Mouse (Mus musculus): ENCODE results near the gene Ppp1r14d. TPM values are rescaled to one million over a fixed set of nuclear protein-coding genes. Genes with fewer than 3 reads are reported as not detected.

The Ppp1r14d gene
- polyA plus RNA-seq, 1 experiment from 2014 or later = 0.37 TPM

- Histone ChIP-seq H3K27ac (no peak overlapping the region), H3K4me2 (replicated peaks) (no peak overlapping the region), H3K4me1 (no peaks in the 10 kb centered on the region), H3K36me3 (peaks cover 55% of the 10 kb centered on the region), H3K27me3 (no peaks in the 10 kb centered on the region), H3K9me3 (replicated peaks) (no peaks in the 10 kb centered on the region), H3K9ac (no peak overlapping the region), H3K4me3 (no peak overlapping the region)
- ATAC-seq (ENCODE audit: low FRiP score) = no peak
- WGBS = 58% methylated on average over 7 of the region's 7 CpGs
These were observed 46.8 kb downstream of the Ppp1r14d start for GRCm38 (mm10) chr2:119182914-119183313.

GRCm38 (mm10) chr2:119177384-119177939, 52.2 kb downstream of the Ppp1r14d start:
- Histone ChIP-seq H3K9me3 (replicated peaks) (no peaks in the 10 kb centered on the region), H3K9ac (no peak overlapping the region), H3K36me3 (peaks cover 43% of the 10 kb centered on the region), H3K4me2 (replicated peaks) (no peak overlapping the region), H3K27me3 (no peaks in the 10 kb centered on the region), H3K27ac (no peak overlapping the region), H3K4me3 (no peak overlapping the region), H3K4me1 (peaks cover 24% of the 10 kb centered on the region)
- no peak for ATAC-seq (ENCODE audit: low FRiP score)
- 92% methylated on average over 5 of the region's 5 CpGs for WGBS

- Histone ChIP-seq H3K9ac (no peak overlapping the region), H3K4me3 (no peak overlapping the region), H3K4me2 (replicated peaks) (no peak overlapping the region), H3K27me3 (no peaks in the 10 kb centered on the region), H3K27ac (no peak overlapping the region), H3K36me3 (peaks cover 43% of the 10 kb centered on the region), H3K4me1 (peaks cover 29% of the 10 kb centered on the region), H3K9me3 (replicated peaks) (no peaks in the 10 kb centered on the region)
- no peak for ATAC-seq (ENCODE audit: low FRiP score)
- 53% methylated on average over 3 of the region's 3 CpGs for WGBS
These were observed 52.9 kb downstream of the Ppp1r14d start for GRCm38 (mm10) chr2:119176761-119177160.

DNA sequence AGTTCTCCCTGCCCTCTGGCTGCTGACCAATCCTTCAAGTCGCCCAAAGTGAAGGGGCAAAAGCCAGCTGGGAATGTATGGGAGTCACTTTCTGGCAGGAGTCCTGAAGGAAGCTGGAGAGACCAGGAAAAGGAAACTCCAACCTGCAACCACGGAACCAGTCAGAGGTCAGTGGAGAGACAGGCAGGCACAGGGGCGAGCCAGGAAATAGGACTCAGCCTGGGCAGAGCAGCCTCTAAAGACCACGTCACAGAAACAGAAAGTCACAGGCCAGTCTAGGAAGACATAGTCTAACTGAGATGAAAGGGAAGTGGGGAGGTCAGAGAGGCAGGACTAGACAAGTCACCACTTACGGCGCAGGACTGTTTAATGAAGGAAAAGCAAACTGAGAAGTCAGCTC, 54.1 kb downstream of the Ppp1r14d start:
- Histone ChIP-seq H3K9me3 (replicated peaks) (no peaks in the 10 kb centered on the region), H3K4me2 (replicated peaks) (no peak overlapping the region), H3K27me3 (no peaks in the 10 kb centered on the region), H3K36me3 (peaks cover 38% of the 10 kb centered on the region), H3K9ac (no peak overlapping the region), H3K4me1 (peaks cover 31% of the 10 kb centered on the region), H3K4me3 (no peak overlapping the region), H3K27ac (no peak overlapping the region)
- WGBS = 71% methylated on average over 6 of the region's 6 CpGs
- ATAC-seq (ENCODE audit: low FRiP score) = no peak

- Histone ChIP-seq H3K9me3 (replicated peaks) (no peaks in the 10 kb centered on the region), H3K27me3 (no peaks in the 10 kb centered on the region), H3K4me1 (peaks cover 31% of the 10 kb centered on the region), H3K4me3 (no peak overlapping the region), H3K27ac (no peak overlapping the region), H3K9ac (no peak overlapping the region), H3K4me2 (replicated peaks) (no peak overlapping the region), H3K36me3 (peaks cover 31% of the 10 kb centered on the region; the same call in 1 of the 2 replicates)
- WGBS = 56% methylated on average over 14 of the region's 14 CpGs
- ATAC-seq (ENCODE audit: low FRiP score) = no peak
These were observed 54.8 kb downstream of the Ppp1r14d start for GRCm38 (mm10) chr2:119174866-119175265.

GRCm38 (mm10) chr2:119173991-119174651, 55.6 kb downstream of the Ppp1r14d start, which contains the start of gene Gm14137:
Gene Gm14137 (plus strand): TSS chr2:119174509.
- Histone ChIP-seq H3K4me1 (peaks cover 31% of the 10 kb centered on the region), H3K27me3 (peaks cover under 1% of the 10 kb centered on the region; the same call in 1 of the 2 replicates), H3K4me2 (replicated peaks) (peak within 1 kb of the TSS; percentile 14; the same call in 1 of the 2 replicates), H3K36me3 (0 out of 2 replicates have a peak, but pooled peaks cover 23% of the 10 kb centered on the region), H3K9me3 (replicated peaks) (no peaks in the 10 kb centered on the region), H3K27ac (peak within 1 kb of the TSS; percentile 6; the same call in 1 of the 2 replicates), H3K4me3 (no peak within 1 kb of the TSS), H3K9ac (no peak within 1 kb of the TSS)
- 45% methylated on average over 8 of the region's 8 CpGs for WGBS
- 0 out of 2 replicates have a peak, but pooled peaks have one; percentile 15 for ATAC-seq (ENCODE audit: low FRiP score)

DNA sequence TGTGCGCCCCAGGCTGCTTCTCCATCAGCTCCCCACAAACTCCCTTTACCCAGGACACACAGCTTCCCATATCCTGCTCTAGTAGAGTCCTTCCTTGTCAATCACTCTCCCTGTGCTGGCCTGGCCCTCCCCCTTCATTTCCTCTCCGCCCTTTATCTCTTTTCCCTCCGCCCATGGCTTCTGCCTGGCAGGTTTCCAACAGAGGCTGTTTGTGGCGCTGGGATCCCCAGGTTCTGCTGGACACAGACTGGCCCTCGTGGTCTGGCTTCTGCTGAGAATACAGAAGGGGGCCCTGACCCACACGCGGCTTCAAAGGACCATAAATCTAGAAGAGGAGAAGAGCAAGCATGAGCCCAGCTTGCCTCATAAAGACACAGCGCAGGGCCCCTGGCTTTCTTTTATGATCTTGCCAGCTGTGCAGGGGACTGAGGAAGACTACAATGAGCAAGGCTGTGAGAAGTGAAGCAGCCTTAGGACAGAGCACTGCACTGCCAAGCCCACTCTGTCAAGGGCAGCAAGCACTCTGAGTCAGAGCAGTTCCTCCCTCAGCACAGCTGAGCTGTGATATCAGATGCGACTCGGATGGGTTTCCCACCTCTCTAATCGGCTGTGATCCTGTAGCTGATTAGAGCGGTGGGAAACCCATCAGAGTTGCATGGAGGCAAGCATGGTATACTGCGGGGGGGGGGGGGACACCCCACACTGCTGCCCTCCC, 56.7 kb downstream of the Ppp1r14d start:
- Histone ChIP-seq H3K4me1 (peaks cover 32% of the 10 kb centered on the region), H3K4me3 (no peak overlapping the region), H3K27ac (peak overlapping the region; percentile 6; the same call in 1 of the 2 replicates), H3K4me2 (replicated peaks) (peak overlapping the region; percentile 14), H3K36me3 (0 out of 2 replicates have a peak, but pooled peaks cover 14% of the 10 kb centered on the region), H3K27me3 (peaks cover 9% of the 10 kb centered on the region), H3K9me3 (replicated peaks) (no peaks in the 10 kb centered on the region), H3K9ac (no peak overlapping the region)
- WGBS = 26% methylated on average over 13 of the region's 13 CpGs
- ATAC-seq (ENCODE audit: low FRiP score) = peak; percentile 51

GRCm38 (mm10) chr2:119172446-119172845, 57.3 kb downstream of the Ppp1r14d start:
- Histone ChIP-seq H3K9ac (no peak overlapping the region), H3K27me3 (peaks cover 15% of the 10 kb centered on the region), H3K27ac (no peak overlapping the region), H3K4me1 (peaks cover 38% of the 10 kb centered on the region), H3K4me3 (no peak overlapping the region), H3K4me2 (replicated peaks) (peak overlapping the region; percentile 14; the same call in 1 of the 2 replicates), H3K36me3 (0 out of 2 replicates have a peak, but pooled peaks cover 9% of the 10 kb centered on the region), H3K9me3 (replicated peaks) (no peaks in the 10 kb centered on the region)
- ATAC-seq (ENCODE audit: low FRiP score) = no peak
- 82% methylated on average over 7 of the region's 7 CpGs for WGBS

DNA sequence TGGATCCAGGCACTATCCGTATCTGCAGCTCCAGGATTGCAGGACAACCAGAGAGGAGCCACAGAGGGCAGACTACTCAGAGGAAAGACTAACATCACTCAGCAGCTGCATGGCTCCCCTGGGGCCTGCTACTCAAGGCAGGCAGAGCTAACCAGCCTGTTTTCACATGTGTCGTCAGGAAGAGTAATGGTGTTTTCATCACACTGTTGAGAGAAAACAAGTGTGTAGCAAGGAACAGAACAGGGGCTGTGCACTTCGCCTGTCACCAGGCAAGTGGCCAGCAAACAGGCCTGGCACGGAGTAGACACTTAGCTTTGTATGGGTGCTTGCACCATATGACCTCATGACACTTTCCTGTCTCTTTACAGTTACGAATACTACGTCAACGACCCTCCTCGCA, 58.1 kb downstream of the Ppp1r14d start:
- Histone ChIP-seq H3K9ac (no peak overlapping the region), H3K27ac (no peak overlapping the region), H3K4me2 (replicated peaks) (no peak overlapping the region), H3K4me1 (peaks cover 47% of the 10 kb centered on the region), H3K9me3 (replicated peaks) (no peaks in the 10 kb centered on the region), H3K36me3 (0 out of 2 replicates have a peak, but pooled peaks cover 3% of the 10 kb centered on the region), H3K27me3 (peaks cover 24% of the 10 kb centered on the region), H3K4me3 (no peak overlapping the region)
- 59% methylated on average over 8 of the region's 8 CpGs for WGBS
- ATAC-seq (ENCODE audit: low FRiP score) = no peak

- H3K4me3 ChIP-seq = no peak overlapping the region
- H3K9me3 ChIP-seq (replicated peaks) = no peaks in the 10 kb centered on the region
- no peak for ATAC-seq (ENCODE audit: low FRiP score)
- H3K4me2 ChIP-seq (replicated peaks) = no peak overlapping the region
- 87% methylated on average over 2 of the region's 2 CpGs for WGBS
- peaks cover 48% of the 10 kb centered on the region for H3K4me1 ChIP-seq
- no peak overlapping the region for H3K27ac ChIP-seq
- no peak overlapping the region for H3K9ac ChIP-seq
- H3K27me3 ChIP-seq = peaks cover 36% of the 10 kb centered on the region
- 0 out of 2 replicates have a peak, but pooled peaks cover 3% of the 10 kb centered on the region for H3K36me3 ChIP-seq
These were observed 59.4 kb downstream of the Ppp1r14d start for GRCm38 (mm10) chr2:119170282-119170681.
